Mouse (Mus musculus): Measurements from ENCODE around the gene Cradd.

The Cradd gene

DNA sequence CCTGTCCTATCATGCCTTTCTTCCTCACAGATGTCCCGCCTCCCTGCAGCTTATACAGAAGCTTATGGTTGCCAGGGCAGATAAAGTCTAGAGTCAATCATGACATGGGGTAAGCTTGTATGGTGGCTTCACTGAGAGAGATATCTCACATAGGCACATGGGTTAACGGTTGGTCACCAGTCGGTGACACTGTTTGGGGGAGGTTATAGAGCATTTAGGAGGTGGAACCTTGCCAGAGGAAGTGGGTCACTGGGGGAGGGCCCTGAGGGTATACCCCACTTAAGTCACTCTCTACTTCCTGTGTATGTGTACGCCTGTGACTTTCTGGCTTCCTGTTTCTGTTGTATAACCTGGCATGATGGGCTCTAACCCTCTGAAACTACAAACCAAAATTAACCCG, 128.2 kb downstream of the Cradd start:
- DNase-seq, result no peak

- no peak for DNase-seq
These were observed 129.2 kb downstream of the Cradd start for GRCm38 (mm10) chr10:95194776-95195175.

- peak; percentile 32 to 35 for DNase-seq
These were observed 130.1 kb downstream of the Cradd start for GRCm38 (mm10) chr10:95193875-95194281.

GRCm38 (mm10) chr10:95191881-95192280, 132.1 kb downstream of the Cradd start:
- peak in 1 of 2 experiments; percentile 53 for DNase-seq

DNA sequence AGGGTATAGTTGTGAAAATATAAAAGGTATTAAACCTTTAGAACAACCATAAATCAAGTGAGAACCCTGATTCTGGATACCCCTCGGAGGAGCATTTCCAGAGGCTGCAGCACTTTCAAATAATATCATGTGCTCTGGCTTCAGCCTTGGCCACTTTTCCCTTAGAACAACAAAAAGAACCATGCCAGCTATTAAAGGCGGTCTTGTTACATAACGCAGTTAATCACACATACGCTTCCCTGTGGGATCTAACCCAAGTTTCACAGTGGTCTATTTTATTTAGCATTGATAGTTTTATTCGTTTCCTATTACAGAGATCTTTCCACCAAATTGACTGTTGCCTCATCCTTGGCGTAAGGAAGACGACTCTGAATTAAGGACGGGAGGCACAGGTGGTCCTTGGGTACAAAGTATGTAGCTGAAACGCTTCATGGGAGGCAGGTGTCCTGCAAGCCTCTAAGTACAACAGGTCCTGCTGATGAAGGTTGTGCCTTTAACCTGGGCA, 132.7 kb downstream of the Cradd start:
- no peak for DNase-seq

DNA sequence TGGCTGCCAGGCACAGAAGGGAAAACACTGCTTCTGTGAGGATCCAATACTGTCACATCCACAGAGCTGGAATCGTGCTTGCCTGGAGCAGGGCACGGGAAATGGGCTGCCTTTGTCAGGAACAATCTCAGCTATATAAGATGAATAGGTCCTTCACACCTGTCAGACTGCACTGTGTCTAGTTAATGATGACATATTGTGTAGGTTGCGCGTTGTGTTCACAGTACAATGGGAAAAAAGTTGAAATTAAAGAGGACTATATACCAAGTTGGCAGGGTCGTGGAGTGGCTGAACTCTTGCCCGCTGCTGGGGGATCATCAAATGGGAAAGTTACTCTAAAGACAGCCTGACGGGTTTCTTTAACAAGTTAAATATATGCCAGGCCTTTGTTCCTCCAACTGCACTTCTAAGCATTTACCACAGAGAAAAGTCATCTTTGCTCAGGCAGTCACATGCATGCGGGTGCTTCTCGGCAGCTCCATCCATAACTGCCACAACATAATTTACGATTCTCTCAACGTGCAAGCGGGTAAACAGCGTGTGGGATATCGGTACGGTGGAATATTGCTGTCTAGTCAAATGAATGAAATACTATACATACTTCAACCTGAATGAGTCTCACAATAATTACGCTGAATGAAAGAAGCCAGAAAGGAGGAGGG, 134.3 kb downstream of the Cradd start:
- DNase-seq, result peak in 1 of 2 experiments; percentile 22

GRCm38 (mm10) chr10:95184210-95184609, 139.7 kb downstream of the Cradd start:
- DNase-seq, result no peak

GRCm38 (mm10) chr10:95183051-95183450, 140.9 kb downstream of the Cradd start:
- DNase-seq, result peak; percentile 74 to 82

GRCm38 (mm10) chr10:95182405-95182804, 141.5 kb downstream of the Cradd start:
- DNase-seq, result no peak

DNA sequence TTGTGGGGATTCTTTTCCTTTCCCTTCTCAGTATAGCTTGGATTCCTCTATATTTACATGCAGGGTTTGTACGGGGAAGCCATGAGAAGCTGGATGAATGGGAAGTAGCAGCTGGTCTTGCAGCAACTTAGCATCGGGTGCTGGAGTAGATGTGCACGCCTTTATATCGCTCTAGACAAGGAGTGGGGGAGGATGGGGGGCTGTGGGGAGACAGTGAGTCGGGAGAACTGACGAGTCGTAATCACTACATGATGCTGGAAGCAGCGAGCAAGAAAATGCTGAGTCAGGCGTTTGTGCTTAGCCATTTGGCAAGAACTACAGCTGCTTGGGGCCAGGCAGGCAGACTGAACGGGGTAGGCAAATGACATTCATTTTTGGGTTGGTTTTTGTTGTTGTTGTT, 142.4 kb downstream of the Cradd start:
- no peak for DNase-seq

DNA sequence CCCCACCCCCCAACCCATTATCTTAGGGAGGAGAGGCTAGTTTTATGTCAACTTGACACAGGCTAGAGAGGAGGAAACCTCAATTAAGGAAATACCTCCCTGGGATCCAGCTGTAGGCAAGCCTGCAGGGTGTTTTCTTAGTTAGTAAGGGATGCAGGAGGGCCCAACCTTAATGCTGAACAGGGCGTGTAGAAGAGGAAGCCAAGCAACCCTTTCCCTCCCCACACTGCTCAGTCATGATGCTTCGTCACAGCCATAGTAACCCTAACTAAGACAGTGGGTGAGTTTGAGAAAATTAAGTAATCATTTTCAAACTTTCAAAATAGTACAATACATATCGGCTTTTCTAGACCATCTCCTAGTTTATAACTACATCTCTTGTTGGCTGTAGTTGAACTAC, 143.0 kb downstream of the Cradd start:
- DNase-seq, result no peak

- no peak for DNase-seq
These were observed 143.8 kb downstream of the Cradd start for GRCm38 (mm10) chr10:95180177-95180576.

- no peak for DNase-seq
These were observed 145.1 kb downstream of the Cradd start for GRCm38 (mm10) chr10:95178785-95179184.

DNA sequence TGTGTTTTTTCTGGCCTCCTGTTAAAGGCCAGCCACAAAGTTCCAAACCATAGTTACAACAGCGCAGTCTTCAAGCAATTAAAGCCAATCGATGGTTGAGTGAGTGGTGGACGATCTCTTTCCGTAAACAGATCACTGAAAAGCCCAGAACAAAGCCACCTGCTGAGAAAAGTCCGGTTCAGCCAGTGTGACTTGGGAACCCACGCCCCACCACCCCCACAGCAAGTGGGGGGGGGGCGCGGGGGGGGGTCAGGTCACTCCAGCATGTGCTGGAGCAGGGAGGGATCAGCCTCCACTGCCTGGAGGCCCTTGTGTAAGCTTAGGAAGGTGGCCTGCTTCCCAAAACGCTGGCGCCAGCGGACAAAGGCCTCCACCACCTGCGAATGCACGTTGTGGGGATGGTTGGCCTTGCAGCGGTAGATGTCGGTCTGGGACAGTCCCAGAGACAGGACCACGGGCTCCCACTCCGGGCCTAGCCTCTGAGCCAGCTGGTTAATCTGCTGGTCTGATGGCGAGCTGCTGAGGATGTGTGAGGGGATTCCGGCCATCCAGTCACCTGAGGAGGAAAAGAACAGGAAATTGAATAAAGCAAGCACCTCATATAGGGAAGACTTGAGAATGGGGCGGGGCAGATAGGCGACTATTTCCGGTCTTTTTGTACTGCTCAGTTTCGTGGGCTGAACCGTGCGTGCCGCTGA, 148.4 kb downstream of the Cradd start:
- DNase-seq, result no peak

- no peak for DNase-seq
These were observed 149.7 kb downstream of the Cradd start for GRCm38 (mm10) chr10:95174260-95174659.

DNA sequence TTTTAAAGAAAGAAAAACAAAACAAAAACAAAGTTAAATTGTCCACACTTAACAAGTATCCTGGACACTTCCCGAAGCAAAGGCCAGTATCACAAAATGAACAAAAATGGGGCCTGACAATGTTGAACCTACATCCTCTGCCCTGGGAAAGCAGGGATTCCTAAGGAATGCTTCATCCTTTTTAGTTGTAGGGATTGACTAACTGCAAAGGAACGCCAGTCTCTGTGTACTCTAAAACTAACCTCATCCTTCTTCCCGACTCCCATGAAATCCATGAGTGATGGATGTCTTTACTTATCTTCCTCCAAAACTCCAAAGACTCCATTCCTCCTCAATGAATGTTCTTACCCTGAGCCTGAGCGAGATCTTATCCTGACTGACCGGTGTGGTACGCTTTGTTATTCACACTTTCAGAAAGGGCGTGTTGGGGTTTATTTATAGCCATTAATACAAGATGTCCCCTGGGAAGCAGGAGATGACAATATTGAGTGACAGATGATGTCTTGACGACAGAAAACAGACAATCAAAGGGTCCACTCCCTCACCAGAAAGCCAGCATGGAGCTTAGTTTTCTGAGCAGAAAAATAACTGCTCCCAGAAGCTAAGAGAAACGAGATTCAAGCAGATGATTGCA, 153.1 kb downstream of the Cradd start:
- DNase-seq, result no peak

DNA sequence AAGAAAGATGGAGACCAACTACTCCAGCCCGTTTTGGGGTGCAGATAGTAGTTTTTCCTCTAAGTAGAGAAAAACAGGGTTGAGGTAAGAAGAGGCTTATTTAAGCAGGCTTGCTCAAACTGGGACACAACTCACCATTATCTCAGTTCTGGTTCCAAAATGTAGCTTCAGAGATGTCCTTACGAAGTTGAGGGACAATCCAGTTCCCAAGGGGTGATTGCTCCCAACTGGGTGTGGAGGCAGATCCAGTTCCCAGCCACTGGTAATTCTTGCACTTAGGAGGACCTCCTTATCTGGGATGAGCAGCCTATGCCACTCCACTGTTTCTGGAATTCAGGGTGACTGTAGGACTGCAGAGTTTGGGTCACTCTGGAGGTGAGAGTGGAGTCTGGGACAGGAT, 159.0 kb downstream of the Cradd start:
- no peak for DNase-seq

- DNase-seq, result peak; percentile 51 to 52
These were observed 161.1 kb downstream of the Cradd start for GRCm38 (mm10) chr10:95162691-95163374.

DNA sequence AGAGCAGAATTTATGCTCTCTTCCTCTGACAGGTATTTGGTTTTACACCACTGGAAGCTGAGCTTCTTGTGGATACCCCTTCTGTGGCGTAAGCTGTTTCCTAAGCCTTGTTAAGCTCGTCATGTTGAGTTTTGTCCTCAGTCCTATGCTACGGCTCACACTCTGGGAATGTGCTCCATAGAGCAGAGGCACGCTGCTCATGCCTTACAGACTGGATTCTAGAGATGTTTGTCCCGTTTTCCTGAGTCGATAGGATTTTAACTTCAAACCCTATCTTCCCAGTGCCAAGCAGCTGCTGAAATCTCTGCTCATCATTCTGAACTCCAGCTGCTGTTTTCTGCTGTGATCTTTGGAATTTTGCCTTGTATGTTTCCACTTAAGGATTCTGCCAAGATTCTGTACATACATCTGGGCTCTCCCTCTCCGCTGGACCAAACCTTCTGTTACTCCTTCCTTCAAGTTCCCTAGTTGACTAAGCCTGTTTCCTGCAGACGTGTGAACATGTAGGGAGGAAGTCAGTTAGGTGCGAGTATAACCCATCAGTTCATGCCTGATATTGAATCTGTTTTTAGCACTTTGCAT, 164.2 kb downstream of the Cradd start:
- DNase-seq, result no peak

DNA sequence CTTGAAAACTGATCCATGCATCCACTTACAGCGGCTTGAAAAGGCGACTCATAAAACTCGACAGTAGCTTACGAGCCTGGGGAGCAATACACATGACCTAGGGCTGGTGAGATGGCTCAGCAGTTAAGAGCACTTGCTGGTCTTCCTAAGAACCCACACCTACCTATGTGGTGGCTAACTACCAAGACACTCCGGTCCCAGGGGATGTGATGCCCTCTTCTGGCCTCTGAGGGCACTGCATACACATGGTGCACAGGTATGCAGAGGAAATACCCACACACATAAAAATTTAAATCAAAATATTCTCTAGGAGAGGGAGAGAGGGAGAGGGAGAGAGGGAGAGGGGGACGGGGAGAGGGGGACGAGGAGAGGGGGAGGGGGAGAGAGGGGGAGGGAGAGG, 167.5 kb downstream of the Cradd start:
- peak in 1 of 2 experiments; percentile 47 for DNase-seq

DNA sequence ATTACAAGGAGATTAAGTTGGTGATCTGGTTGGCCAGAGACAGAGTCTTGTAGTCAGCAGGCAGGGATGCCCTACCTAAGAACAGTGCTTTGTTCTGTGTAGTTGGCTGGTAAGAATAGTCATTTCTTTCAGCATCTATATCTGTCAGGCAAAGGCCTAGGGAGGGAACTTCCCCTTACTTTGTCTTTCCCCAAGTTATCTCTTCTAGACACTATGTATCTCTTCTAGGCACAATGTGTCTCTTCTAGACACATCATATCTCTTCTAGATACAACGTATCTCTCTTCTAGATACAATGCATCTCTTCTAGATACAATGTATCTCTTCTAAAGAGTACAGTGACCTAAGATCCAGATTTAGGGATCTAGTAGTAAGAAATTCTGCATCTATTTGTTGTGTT, 169.3 kb downstream of the Cradd start:
- DNase-seq, result no peak

DNA sequence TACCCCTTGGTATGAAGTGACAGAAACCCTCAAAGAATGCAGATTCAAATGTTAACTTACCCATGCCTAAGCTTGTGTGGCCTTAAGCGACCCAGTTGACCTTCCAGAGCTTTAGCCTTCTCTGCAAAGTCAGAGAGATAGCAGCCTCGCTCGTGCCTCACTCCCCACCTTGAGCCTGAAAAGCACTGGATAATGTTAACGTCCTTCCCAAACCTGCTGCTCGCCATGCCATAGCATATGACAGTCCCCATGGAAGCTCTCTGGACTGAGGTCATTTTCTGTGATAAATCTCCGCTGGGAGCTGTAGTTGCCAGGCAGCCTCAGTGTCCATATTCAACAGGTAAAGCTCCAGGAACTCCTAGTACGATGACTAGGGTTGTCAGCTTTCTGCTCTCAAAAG, 170.7 kb downstream of the Cradd start:
- DNase-seq, result no peak

DNA sequence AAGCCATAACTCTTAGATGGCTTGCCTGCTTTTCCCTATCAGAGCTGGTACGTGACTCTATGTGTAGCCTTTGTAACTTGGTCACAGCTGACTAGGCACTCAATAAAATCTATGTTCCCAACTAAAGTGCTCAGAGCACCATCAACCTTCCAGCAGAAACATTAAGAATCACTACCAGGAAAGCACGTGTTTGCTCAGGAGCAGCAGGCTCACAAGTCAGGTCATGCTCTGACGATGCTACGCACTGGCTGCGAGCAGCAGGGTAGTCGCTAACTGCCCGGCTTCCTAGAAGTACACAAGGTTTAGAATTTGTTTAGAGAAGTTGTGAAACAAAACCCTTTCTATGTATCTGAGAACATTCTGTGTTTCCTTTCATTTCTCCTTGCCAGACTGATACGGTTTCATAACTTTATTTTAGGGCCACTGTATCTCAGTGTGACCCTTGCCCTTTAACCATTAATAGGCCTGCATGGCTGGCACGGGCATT, 171.4 kb downstream of the Cradd start:
- DNase-seq, result peak; percentile 39 to 43

Measured in kidney, postnatal 36 days (tissue).